8 mouse cellular contexts compared by ENCODE assay signal in genomic region chr16:18589804-18590790, GRCm38 (mm10). TPM values are rescaled to one million over a fixed set of nuclear protein-coding genes. Genes with fewer than 3 reads are reported as not detected.
DNase-seq lines count a peak whose midpoint lies in the region; TF ChIP-seq lines count a peak whose summit lies in the region.

Gene Tbx1, minus strand, starts transcription at chr16:18590671.

- WGBS in cerebellum, adult 2 months = 8% methylated on average over 48 of the region's 48 CpGs
- WGBS in forebrain, embryonic 10.5 days = under 1% methylated on average over 48 of the region's 48 CpGs
- 8% methylated on average over 48 of the region's 48 CpGs for WGBS in large intestine, adult 2 months

- no peak within 1 kb of the TSS for H3K27ac ChIP-seq in cerebellum, adult 2 months (ENCODE audit: insufficient read depth, low read length)
- H3K27ac ChIP-seq in forebrain, embryonic 10.5 days = 0 out of 2 replicates have a peak within 1 kb of the TSS, but pooled peaks have one; percentile 4

- H3K36me3 ChIP-seq in forebrain, embryonic 10.5 days (replicated peaks) = no peaks in the 10 kb centered on the region

- no peaks in the 10 kb centered on the region for H3K4me1 ChIP-seq in cerebellum, adult 2 months (ENCODE audit: control insufficient read depth, insufficient read depth, low read length)
- peaks cover 59% of the 10 kb centered on the region for H3K4me1 ChIP-seq in forebrain, embryonic 10.5 days

- intact Hi-C loops in left cerebral cortex, postnatal 4 days (cut with DNase I) = loop anchor here (10.0 kb wide), 1 partner anchor 145 kb away; no protein-coding TSS in a partner anchor

- peak; percentile 21; the same call in 1 of the 2 replicates for TF ChIP-seq CTCF in cerebellum, adult 2 months (IDR thresholded peaks at IDR 0.05; ENCODE audit: borderline replicate concordance, insufficient read depth, low read depth, low read length)

- peak within 1 kb of the TSS; percentile 52 for H3K4me3 ChIP-seq in cerebellum, adult 2 months (replicated peaks; ENCODE audit: insufficient read depth, low read depth, low read length)
- H3K4me3 ChIP-seq in forebrain, embryonic 10.5 days = peak within 1 kb of the TSS; percentile 45

- DNase-seq in cerebellum, adult 2 months = no peak
- DNase-seq in cerebellum, postnatal 36 days = no peak
- DNase-seq in CD4-positive helper T cell, adult 2 months (ENCODE audit: low read depth, low spot score) = peak; percentile 64
- peak; percentile 56 for DNase-seq in forebrain, embryonic 10.5 days (ENCODE audit: extremely low spot score, low spot score)
- peak; percentile 25 for DNase-seq in large intestine, adult 2 months (ENCODE audit: low read depth, low spot score)
- peak; percentile 57 for DNase-seq in neural tube, embryonic 10.5 days (ENCODE audit: extremely low spot score, low spot score)
- no peak for DNase-seq in adrenal gland, adult 2 months
- DNase-seq in left cerebral cortex, postnatal 4 days = no peak

- TF ChIP-seq POLR2A in cerebellum, adult 2 months (IDR thresholded peaks at IDR 0.05; ENCODE audit: borderline replicate concordance, insufficient read depth, low read length) = no peak

- H3K27me3 ChIP-seq in cerebellum, adult 2 months (ENCODE audit: control insufficient read depth, insufficient read depth, low read length) = peaks cover 8% of the 10 kb centered on the region; the same call in 1 of the 2 replicates
- H3K27me3 ChIP-seq in forebrain, embryonic 10.5 days (ENCODE audit: poor library complexity, severe bottlenecking) = peaks cover 99% of the 10 kb centered on the region

- H3K9me3 ChIP-seq in forebrain, embryonic 10.5 days = no peaks in the 10 kb centered on the region

RNA-seq across cellular contexts. Expression of gene Tbx1, which starts in this region (rescaled TPM):
- 2.4 and 3.0 TPM in 2 replicates for polyA plus RNA-seq in cerebellum, adult 2 months (2012; rRNA removed)
- 0.95 and 1.1 TPM in 2 replicates for polyA plus RNA-seq in forebrain, embryonic 10.5 days (2016; fragmentation: Nextera tagmentation; extraction: Ambion mirVana)
- polyA plus RNA-seq in large intestine, adult 2 months (2012; rRNA removed) = 0.99 and 1.2 TPM in 2 replicates
- total RNA-seq in adrenal gland, adult 2 months (2021) = under 1 TPM in 1 of 2 experiments, not detected in 1; 0.28 TPM
- 0.47 and 0.49 TPM in 2 replicates for polyA plus RNA-seq in adrenal gland, adult 2 months (2012; rRNA removed)
- total RNA-seq in left cerebral cortex, postnatal 4 days (2021) = 1 to 10 TPM; 1.2 TPM

Comparison
In these comparisons a context has a peak if more than half of its experiments do, and no peak if none do; other contexts are left out.
1. DNase-seq: peak in CD4-positive helper T cell, adult 2 months (single experiment), forebrain, embryonic 10.5 days (single experiment), large intestine, adult 2 months (single experiment) and neural tube, embryonic 10.5 days (single experiment); none in cerebellum, adult 2 months (0 of 2), cerebellum, postnatal 36 days (0 of 2), adrenal gland, adult 2 months (single experiment) and left cerebral cortex, postnatal 4 days (single experiment).